Mouse (Mus musculus): ENCODE results near the gene 1700024B05Rik. TPM values are rescaled to one million over a fixed set of nuclear protein-coding genes. Genes with fewer than 3 reads are reported as not detected.
"Not testable (repeated sequence)": the region's sequence is repeated elsewhere in the genome, so short reads cannot be mapped to it uniquely, and the experiment has no call there.

1700024B05Rik gene
- not detected for total RNA-seq (2022)

DNA sequence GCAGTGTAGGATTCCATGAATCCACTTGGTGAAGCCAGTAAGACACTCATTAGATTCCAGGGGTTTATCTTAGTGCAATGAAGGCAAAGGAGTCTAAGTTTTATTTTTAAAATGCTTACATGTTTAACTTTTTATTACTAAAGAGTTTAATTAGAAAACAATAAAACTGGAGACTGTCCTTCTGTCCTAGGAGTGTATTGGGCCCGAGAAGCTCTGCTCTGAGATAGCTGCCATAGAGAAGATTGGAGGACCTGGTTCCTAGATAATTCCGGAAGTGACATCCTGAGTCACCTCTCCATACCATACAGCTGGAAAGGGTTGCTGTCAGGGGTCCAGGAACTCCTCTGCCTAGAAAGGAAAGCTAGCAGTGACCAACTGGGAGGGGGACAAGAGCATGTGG, at the start of gene 1700024B05Rik:
Gene 1700024B05Rik, plus strand, starts transcription at position 301 of the 400 bp plus-strand sequence.
- DNase-seq (ENCODE audit: low spot score): not testable (repeated sequence)

DNA sequence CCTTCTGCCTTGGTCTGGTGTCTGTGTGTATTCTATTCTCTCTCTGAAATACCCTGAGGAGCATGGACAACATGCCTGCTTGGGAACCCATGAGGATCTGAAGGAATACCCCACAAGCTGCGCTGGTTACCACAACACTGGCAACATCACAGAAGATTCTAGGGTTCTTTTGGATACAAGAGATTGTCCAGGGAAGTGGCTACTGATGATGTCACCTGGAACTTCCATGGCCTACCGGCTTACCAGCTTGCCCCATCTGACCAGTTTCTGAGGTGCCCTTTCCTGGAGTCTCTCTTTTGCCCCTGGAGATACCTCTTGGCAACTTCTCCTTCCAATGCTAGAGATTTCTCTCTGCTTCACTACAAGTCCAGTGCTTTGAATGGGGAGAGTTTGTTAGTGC, 36.6 kb upstream of the 1700024B05Rik start, which contains the start of gene Gm7980:
Gene Gm7980, minus strand, starts transcription at position 101 of the 400 bp plus-strand sequence.
- not testable (repeated sequence) for DNase-seq (ENCODE audit: low spot score)

GRCm38 (mm10) chr14:41924649-41925048, 19.1 kb upstream of the 1700024B05Rik start, which contains the start of gene 1700049E17Rik1:
1700049E17Rik1 (plus strand) TSS chr14:41924949.
- not testable (repeated sequence) for DNase-seq (ENCODE audit: low spot score)

GRCm38 (mm10) chr14:41964095-41964494, 20.3 kb downstream of the 1700024B05Rik start:
- not testable (repeated sequence) for DNase-seq (ENCODE audit: low spot score)

GRCm38 (mm10) chr14:41967827-41968226, 24.0 kb downstream of the 1700024B05Rik start, which contains the start of gene Gm6401:
Gm6401 (minus strand) TSS chr14:41967927.
- DNase-seq (ENCODE audit: low spot score): not testable (repeated sequence)

GRCm38 (mm10) chr14:41968596-41968995, 24.8 kb downstream of the 1700024B05Rik start:
- DNase-seq (ENCODE audit: low spot score): not testable (repeated sequence)

- DNase-seq (ENCODE audit: low spot score): not testable (repeated sequence)
These were observed 39.4 kb downstream of the 1700024B05Rik start, which contains the start of gene Gm3543 for GRCm38 (mm10) chr14:41983225-41983624. Gm3543 (minus strand) TSS chr14:41983325.

Other genes starting within 250 kb of the 1700024B05Rik start
- not detected for gene Gm8068, start 242.1 kb upstream of the 1700024B05Rik start, total RNA-seq (2022)
- gene Gm7929, start 193.4 kb upstream of the 1700024B05Rik start, total RNA-seq (2022): not detected
- not detected for gene Gm47189, start 171.6 kb upstream of the 1700024B05Rik start, total RNA-seq (2022)
- gene Gm7980, start 36.7 kb upstream of the 1700024B05Rik start, total RNA-seq (2022): not detected
- not detected for gene 1700049E17Rik1, start 19.0 kb upstream of the 1700024B05Rik start, total RNA-seq (2022)
- not detected for gene Gm6401, start 23.9 kb downstream of the 1700024B05Rik start, total RNA-seq (2022)
- gene Gm3543, start 39.3 kb downstream of the 1700024B05Rik start, total RNA-seq (2022): not detected
- not detected for gene Gm7951, start 173.4 kb downstream of the 1700024B05Rik start, total RNA-seq (2022)
- not detected for gene Gm17027, start 218.6 kb downstream of the 1700024B05Rik start, total RNA-seq (2022)
- gene Gm3573, start 246.8 kb downstream of the 1700024B05Rik start, total RNA-seq (2022): not detected

All from heart, adult 8-10 months (tissue).